Mouse (Mus musculus) megakaryocyte, embryonic 14.5 days (primary cell): Measurements from ENCODE around the gene Adamts9. TPM values are rescaled to one million over a fixed set of nuclear protein-coding genes. Genes with fewer than 3 reads are reported as not detected.

ENCODE experiments used
- H3K27me3 ChIP-seq: replicated peaks from 2 replicates; pipeline ENCODE3; 2012; ENCODE audit warnings: inconsistent platforms
- H3K36me3 ChIP-seq: replicated peaks from 2 replicates; pipeline ENCODE3; 2012; ENCODE audit warnings: low read length, inconsistent platforms, mixed read lengths
- H3K4me1 ChIP-seq: 2 replicates; pipeline ENCODE4 v1.6.1; 2012; ENCODE audit warnings: inconsistent platforms
- H3K4me3 ChIP-seq: replicated peaks from 2 replicates; pipeline ENCODE3; 2012; ENCODE audit warnings: moderate library complexity, mild to moderate bottlenecking, inconsistent platforms
- H3K9me3 ChIP-seq: 2 replicates; pipeline ENCODE4 v1.6.1; 2012; ENCODE audit warnings: inconsistent platforms
- FLI1 ChIP-seq: IDR thresholded peaks from 2 replicates; pipeline ENCODE4 v1.6.1; 2012; ENCODE audit warnings: low read length, inconsistent platforms, mixed read lengths
- GATA1 ChIP-seq: IDR thresholded peaks from 3 replicates; pipeline ENCODE4 v1.6.1; 2012; ENCODE audit warnings: mixed read lengths, low read length, inconsistent platforms, borderline replicate concordance
- polyA plus RNA-seq: library from polyadenylated mRNA; stranded (reverse); fragments of >175 nt; gene quantifications from 2 replicates; pipeline ENCODE4 v1.2.3, GENCODE M21; 2012; ENCODE audit warnings: low replicate concordance; ENCODE audit not compliant: insufficient read depth

The Adamts9 gene
- polyA plus RNA-seq, 1 experiment = not detected

GRCm38 (mm10) chr6:92871813-92872212 is 71.5 kb downstream of the Adamts9 start:
- no peaks in the 10 kb centered on the region for H3K36me3 ChIP-seq
- no peaks in the 10 kb centered on the region for H3K4me1 ChIP-seq
- H3K4me3 ChIP-seq = no peak overlapping the region
- no peaks in the 10 kb centered on the region for H3K27me3 ChIP-seq
- H3K9me3 ChIP-seq = peaks cover 18% of the 10 kb centered on the region
- TF ChIP-seq FLI1 (no peak), GATA1 (no peak)

- Histone ChIP-seq H3K9me3 (peaks cover 17% of the 10 kb centered on the region), H3K36me3 (no peaks in the 10 kb centered on the region), H3K4me3 (no peak overlapping the region), H3K27me3 (no peaks in the 10 kb centered on the region), H3K4me1 (no peaks in the 10 kb centered on the region)
- no peak for TF ChIP-seq FLI1
- no peak for TF ChIP-seq GATA1
Measured at GRCm38 (mm10) chr6:92869582-92870219, 73.6 kb downstream of the Adamts9 start.

GRCm38 (mm10) chr6:92869089-92869581 is 74.2 kb downstream of the Adamts9 start, which contains the start of gene Gm15737:
Gene Gm15737, plus strand, starts transcription at chr6:92869357.
- Histone ChIP-seq H3K36me3 (no peaks in the 10 kb centered on the region), H3K27me3 (no peaks in the 10 kb centered on the region), H3K4me1 (no peaks in the 10 kb centered on the region), H3K9me3 (peaks cover 17% of the 10 kb centered on the region), H3K4me3 (no peak within 1 kb of the TSS)
- no peak for TF ChIP-seq GATA1
- no peak for TF ChIP-seq FLI1

- H3K4me3 ChIP-seq = no peak overlapping the region
- H3K4me1 ChIP-seq = no peaks in the 10 kb centered on the region
- H3K27me3 ChIP-seq = no peaks in the 10 kb centered on the region
- TF ChIP-seq FLI1 = no peak
- TF ChIP-seq GATA1 = no peak
- no peaks in the 10 kb centered on the region for H3K36me3 ChIP-seq
- H3K9me3 ChIP-seq = peaks cover 10% of the 10 kb centered on the region; the same call in 1 of the 2 replicates
Measured at GRCm38 (mm10) chr6:92862599-92862998, 80.7 kb downstream of the Adamts9 start.

GRCm38 (mm10) chr6:92860285-92860912 is 82.9 kb downstream of the Adamts9 start:
- TF ChIP-seq FLI1 (no peak), GATA1 (no peak)
- Histone ChIP-seq H3K4me1 (no peaks in the 10 kb centered on the region), H3K9me3 (peaks cover 16% of the 10 kb centered on the region; the same call in 1 of the 2 replicates), H3K36me3 (no peaks in the 10 kb centered on the region), H3K27me3 (no peaks in the 10 kb centered on the region), H3K4me3 (no peak overlapping the region)

GRCm38 (mm10) chr6:92858721-92859510 is 84.4 kb downstream of the Adamts9 start:
- TF ChIP-seq GATA1 = no peak
- TF ChIP-seq FLI1 = no peak
- H3K27me3 ChIP-seq = no peaks in the 10 kb centered on the region
- no peak overlapping the region for H3K4me3 ChIP-seq
- peaks cover 21% of the 10 kb centered on the region; the same call in 1 of the 2 replicates for H3K9me3 ChIP-seq
- H3K36me3 ChIP-seq = no peaks in the 10 kb centered on the region
- H3K4me1 ChIP-seq = no peaks in the 10 kb centered on the region

GRCm38 (mm10) chr6:92857761-92858160 is 85.5 kb downstream of the Adamts9 start:
- TF ChIP-seq GATA1 = no peak
- no peak for TF ChIP-seq FLI1
- Histone ChIP-seq H3K9me3 (peaks cover 21% of the 10 kb centered on the region; the same call in 1 of the 2 replicates), H3K4me1 (no peaks in the 10 kb centered on the region), H3K27me3 (no peaks in the 10 kb centered on the region), H3K4me3 (no peak overlapping the region), H3K36me3 (no peaks in the 10 kb centered on the region)

- no peak overlapping the region for H3K4me3 ChIP-seq
- peaks cover 17% of the 10 kb centered on the region; the same call in 1 of the 2 replicates for H3K9me3 ChIP-seq
- no peaks in the 10 kb centered on the region for H3K4me1 ChIP-seq
- no peaks in the 10 kb centered on the region for H3K27me3 ChIP-seq
- H3K36me3 ChIP-seq = no peaks in the 10 kb centered on the region
- TF ChIP-seq GATA1 (no peak), FLI1 (no peak)
Measured at GRCm38 (mm10) chr6:92854873-92855272, 88.4 kb downstream of the Adamts9 start.

- Histone ChIP-seq H3K9me3 (0 out of 2 replicates have a peak, but pooled peaks cover 5% of the 10 kb centered on the region), H3K4me1 (no peaks in the 10 kb centered on the region), H3K36me3 (no peaks in the 10 kb centered on the region), H3K4me3 (no peak overlapping the region), H3K27me3 (no peaks in the 10 kb centered on the region)
- no peak for TF ChIP-seq FLI1
- TF ChIP-seq GATA1 = no peak
Measured at GRCm38 (mm10) chr6:92850250-92850649, 93.0 kb downstream of the Adamts9 start.
